Mouse (Mus musculus): ENCODE results near the gene Hmg20b. TPM values are rescaled to one million over a fixed set of nuclear protein-coding genes. Genes with fewer than 3 reads are reported as not detected.

Gene Hmg20b
- polyA plus RNA-seq, 1 experiment = 42.7 TPM

- TF ChIP-seq CTCF (IDR thresholded peaks at IDR 0.05; ENCODE audit: borderline replicate concordance, insufficient read depth, low read depth, low read length) = no peak
- TF ChIP-seq POLR2A (IDR thresholded peaks at IDR 0.05; ENCODE audit: borderline replicate concordance, insufficient read depth, low read length) = peak; percentile 58
- Histone ChIP-seq H3K27me3 (ENCODE audit: control insufficient read depth, insufficient read depth, low read length) (no peaks in the 10 kb centered on the region), H3K4me3 (replicated peaks; ENCODE audit: insufficient read depth, low read depth, low read length) (peak within 1 kb of the TSS; percentile 87), H3K4me1 (ENCODE audit: control insufficient read depth, insufficient read depth, low read length) (peaks cover 10% of the 10 kb centered on the region), H3K27ac (ENCODE audit: insufficient read depth, low read length) (no peak within 1 kb of the TSS; the same call in 1 of the 2 replicates)
- DNase-seq = peak in 1 of 2 experiments; percentile 47
- under 1% methylated on average over 58 of the region's 59 CpGs for WGBS
These were observed 27.7 kb upstream of the Hmg20b start, which contains the start of gene Fzr1 for GRCm38 (mm10) chr10:81377793-81378552. Fzr1 (minus strand) TSS chr10:81378516.

DNA sequence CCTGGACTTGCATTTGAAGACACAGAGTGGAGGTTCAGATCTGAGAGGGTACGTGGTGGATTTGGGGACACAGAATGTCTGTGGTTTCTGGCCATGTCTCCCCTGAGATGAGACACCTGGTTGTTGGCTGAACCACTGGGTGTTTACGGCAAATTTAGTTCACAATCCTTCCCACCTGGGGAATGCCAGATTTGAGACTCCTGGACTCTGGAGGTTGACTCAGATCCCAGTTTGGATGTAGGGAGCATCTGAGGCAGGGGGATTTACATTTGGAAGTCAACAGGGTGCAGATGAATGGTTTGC, 27.0 kb upstream of the Hmg20b start:
- no peak for DNase-seq
- no peaks in the 10 kb centered on the region for H3K27me3 ChIP-seq (ENCODE audit: control insufficient read depth, insufficient read depth, low read length)
- peak overlapping the region; percentile 87 for H3K4me3 ChIP-seq (replicated peaks; ENCODE audit: insufficient read depth, low read depth, low read length)
- WGBS = 14% methylated on average over 2 of the region's 2 CpGs
- H3K27ac ChIP-seq (ENCODE audit: insufficient read depth, low read length) = no peak overlapping the region
- H3K4me1 ChIP-seq (ENCODE audit: control insufficient read depth, insufficient read depth, low read length) = peaks cover 17% of the 10 kb centered on the region
- TF ChIP-seq POLR2A (IDR thresholded peaks at IDR 0.05; ENCODE audit: borderline replicate concordance, insufficient read depth, low read length) = no peak
- TF ChIP-seq CTCF (IDR thresholded peaks at IDR 0.05; ENCODE audit: borderline replicate concordance, insufficient read depth, low read depth, low read length) = no peak

DNA sequence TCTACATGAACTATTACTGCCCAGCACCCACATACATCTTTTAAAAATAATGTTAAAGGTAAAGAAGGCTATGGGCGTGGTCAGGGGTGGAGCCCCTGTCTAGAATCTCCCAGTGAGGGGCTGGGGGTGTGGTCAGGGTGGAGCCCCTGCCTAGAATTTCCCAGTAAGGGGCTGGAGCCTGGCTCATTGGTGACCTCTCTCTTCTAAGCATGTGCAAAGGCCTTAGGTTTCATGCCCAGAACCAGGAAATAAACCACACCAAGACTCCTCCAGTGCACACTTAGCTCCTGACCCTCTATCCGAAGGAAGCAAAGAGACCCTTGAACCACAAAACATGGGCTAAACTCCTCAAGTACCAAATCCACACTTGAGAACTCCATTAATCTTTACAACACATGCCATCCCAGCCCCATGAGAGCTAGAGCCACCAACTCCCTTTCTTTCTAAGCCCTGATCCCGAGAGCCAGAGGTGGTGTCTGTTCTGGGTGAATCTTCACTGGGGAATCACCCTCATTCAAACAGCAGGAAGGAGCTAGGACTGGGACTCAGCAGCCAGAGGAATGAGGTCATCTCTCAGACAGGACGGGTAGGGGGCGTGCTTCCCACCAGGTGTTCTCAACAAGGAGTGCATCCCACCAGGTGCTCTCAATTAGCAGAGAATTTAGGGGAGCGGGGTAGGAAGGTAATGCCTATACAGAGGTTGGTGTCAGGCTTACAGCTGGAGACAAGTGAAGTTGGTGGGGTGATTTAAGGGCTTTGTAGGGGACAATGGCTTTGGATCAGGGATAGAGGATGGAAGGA, 26.5 kb upstream of the Hmg20b start:
- no peak for DNase-seq
- 41% methylated on average over 6 of the region's 6 CpGs for WGBS
- Histone ChIP-seq H3K4me1 (ENCODE audit: control insufficient read depth, insufficient read depth, low read length) (peaks cover 18% of the 10 kb centered on the region), H3K4me3 (replicated peaks; ENCODE audit: insufficient read depth, low read depth, low read length) (peak overlapping the region; percentile 87), H3K27ac (ENCODE audit: insufficient read depth, low read length) (no peak overlapping the region), H3K27me3 (ENCODE audit: control insufficient read depth, insufficient read depth, low read length) (no peaks in the 10 kb centered on the region)
- no peak for TF ChIP-seq POLR2A (IDR thresholded peaks at IDR 0.05; ENCODE audit: borderline replicate concordance, insufficient read depth, low read length)

DNA sequence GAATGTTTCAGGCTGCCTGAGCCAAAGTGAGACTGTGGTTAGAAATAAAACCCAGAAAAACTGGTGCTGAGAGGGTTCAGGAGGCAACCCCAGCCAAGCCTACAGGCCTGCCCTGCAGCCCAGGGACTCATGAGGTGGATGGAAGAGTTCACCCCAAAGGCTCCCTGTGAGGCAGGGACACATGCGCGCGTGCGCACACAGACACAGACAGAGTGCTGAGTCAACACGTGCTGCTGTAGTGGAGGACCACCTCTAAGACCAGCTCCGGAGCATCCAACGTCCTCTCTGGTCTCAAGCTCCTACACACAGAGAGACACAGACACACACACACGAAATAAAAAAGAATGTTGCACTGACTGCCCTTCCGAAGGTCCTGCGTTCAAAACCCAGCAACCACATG, 25.0 kb upstream of the Hmg20b start:
- 86% methylated on average over 10 of the region's 10 CpGs for WGBS
- H3K4me3 ChIP-seq (replicated peaks; ENCODE audit: insufficient read depth, low read depth, low read length) = no peak overlapping the region

GRCm38 (mm10) chr10:81367207-81367495, 16.9 kb upstream of the Hmg20b start:
- WGBS = 54% methylated on average over 6 of the region's 6 CpGs
- Histone ChIP-seq H3K4me3 (replicated peaks; ENCODE audit: insufficient read depth, low read depth, low read length) (no peak overlapping the region), H3K27ac (ENCODE audit: insufficient read depth, low read length) (no peak overlapping the region), H3K4me1 (ENCODE audit: control insufficient read depth, insufficient read depth, low read length) (peaks cover 15% of the 10 kb centered on the region), H3K27me3 (ENCODE audit: control insufficient read depth, insufficient read depth, low read length) (no peaks in the 10 kb centered on the region)
- no peak for DNase-seq
- TF ChIP-seq POLR2A (IDR thresholded peaks at IDR 0.05; ENCODE audit: borderline replicate concordance, insufficient read depth, low read length) (no peak), CTCF (IDR thresholded peaks at IDR 0.05; ENCODE audit: borderline replicate concordance, insufficient read depth, low read depth, low read length) (no peak)

More for the DNA sequence above, 25.0 kb upstream of the Hmg20b start:
- H3K4me1 ChIP-seq (ENCODE audit: control insufficient read depth, insufficient read depth, low read length) = peaks cover 18% of the 10 kb centered on the region
- no peak overlapping the region for H3K27ac ChIP-seq (ENCODE audit: insufficient read depth, low read length)
- TF ChIP-seq POLR2A (IDR thresholded peaks at IDR 0.05; ENCODE audit: borderline replicate concordance, insufficient read depth, low read length) = no peak
- TF ChIP-seq CTCF (IDR thresholded peaks at IDR 0.05; ENCODE audit: borderline replicate concordance, insufficient read depth, low read depth, low read length) = no peak
- no peaks in the 10 kb centered on the region for H3K27me3 ChIP-seq (ENCODE audit: control insufficient read depth, insufficient read depth, low read length)
- no peak for DNase-seq

- H3K4me1 ChIP-seq (ENCODE audit: control insufficient read depth, insufficient read depth, low read length) = peaks cover 15% of the 10 kb centered on the region
- WGBS = 58% methylated on average over 6 of the region's 6 CpGs
- no peak for DNase-seq
- TF ChIP-seq POLR2A (IDR thresholded peaks at IDR 0.05; ENCODE audit: borderline replicate concordance, insufficient read depth, low read length) (no peak), CTCF (IDR thresholded peaks at IDR 0.05; ENCODE audit: borderline replicate concordance, insufficient read depth, low read depth, low read length) (no peak)
- H3K4me3 ChIP-seq (replicated peaks; ENCODE audit: insufficient read depth, low read depth, low read length) = no peak overlapping the region
- H3K27me3 ChIP-seq (ENCODE audit: control insufficient read depth, insufficient read depth, low read length) = no peaks in the 10 kb centered on the region
- H3K27ac ChIP-seq (ENCODE audit: insufficient read depth, low read length) = no peak overlapping the region
These were observed 16.4 kb upstream of the Hmg20b start for GRCm38 (mm10) chr10:81366477-81367206.

- peaks cover 15% of the 10 kb centered on the region for H3K4me1 ChIP-seq (ENCODE audit: control insufficient read depth, insufficient read depth, low read length)
These were observed 15.6 kb upstream of the Hmg20b start, which contains the start of gene 4930404N11Rik for GRCm38 (mm10) chr10:81365672-81366476. 4930404N11Rik (minus strand) TSS chr10:81365816.

More at GRCm38 (mm10) chr10:81365672-81366476, 15.6 kb upstream of the Hmg20b start, which contains the start of gene 4930404N11Rik:
- TF ChIP-seq POLR2A (IDR thresholded peaks at IDR 0.05; ENCODE audit: borderline replicate concordance, insufficient read depth, low read length) = no peak
- TF ChIP-seq CTCF (IDR thresholded peaks at IDR 0.05; ENCODE audit: borderline replicate concordance, insufficient read depth, low read depth, low read length) = no peak
- Histone ChIP-seq H3K4me3 (replicated peaks; ENCODE audit: insufficient read depth, low read depth, low read length) (no peak within 1 kb of the TSS), H3K27ac (ENCODE audit: insufficient read depth, low read length) (no peak within 1 kb of the TSS), H3K27me3 (ENCODE audit: control insufficient read depth, insufficient read depth, low read length) (no peaks in the 10 kb centered on the region)
- WGBS = 44% methylated on average over 12 of the region's 12 CpGs
- no peak for DNase-seq

Measured in cerebellum, adult 2 months (tissue).